Mouse (Mus musculus): Measurements from ENCODE around the gene Kcnmb3. TPM values are rescaled to one million over a fixed set of nuclear protein-coding genes. Genes with fewer than 3 reads are reported as not detected.

The Kcnmb3 gene
- polyA plus RNA-seq, 1 experiment from 2014 or later, result 0.21 TPM

GRCm38 (mm10) chr3:32500346-32500745 is 8.3 kb upstream of the Kcnmb3 start:
- no peak overlapping the region for H3K4me2 ChIP-seq (ENCODE audit: low read depth, low read length, severe bottlenecking)
- H3K4me1 ChIP-seq (replicated peaks; ENCODE audit: control insufficient read depth, insufficient read depth, low read length), result no peaks in the 10 kb centered on the region; the same call in 1 of the 2 replicates
- 90% methylated on average over 2 of the region's 2 CpGs for WGBS
- no peak for DNase-seq (ENCODE audit: low spot score)
- no peak overlapping the region for H3K27ac ChIP-seq (ENCODE audit: low read depth, low read length)
- ATAC-seq (replicated peaks; ENCODE audit: low FRiP score), result no peak
- H3K27me3 ChIP-seq (ENCODE audit: control insufficient read depth, insufficient read depth, low read length), result no peaks in the 10 kb centered on the region
- H3K4me3 ChIP-seq (ENCODE audit: low read depth, low read length), result no peak overlapping the region
- no peak overlapping the region for H3K9ac ChIP-seq (ENCODE audit: low read length)
- no peaks in the 10 kb centered on the region for H3K9me3 ChIP-seq (ENCODE audit: control insufficient read depth, low read length)
- H3K36me3 ChIP-seq (ENCODE audit: control insufficient read depth, insufficient read depth, low read length), result no peaks in the 10 kb centered on the region

DNA sequence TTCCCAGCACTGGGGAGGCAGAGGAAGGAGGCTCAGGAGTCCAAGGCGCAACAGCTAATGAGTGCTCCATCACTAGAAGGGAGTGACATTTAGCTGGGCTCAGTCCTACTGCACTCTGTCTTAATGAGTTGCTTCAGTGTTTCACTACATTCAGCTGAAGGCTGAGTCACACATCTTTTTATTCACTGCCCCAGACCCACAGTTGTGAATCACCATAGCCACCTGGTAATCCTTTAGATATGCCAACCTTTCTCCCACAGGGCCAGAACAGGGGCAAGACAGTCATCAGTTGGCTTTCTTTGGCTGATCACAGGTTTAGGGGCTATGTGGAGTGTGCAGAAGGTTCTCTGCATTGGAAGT is 4.7 kb upstream of the Kcnmb3 start:
- DNase-seq (ENCODE audit: low spot score) (no peak), ATAC-seq (replicated peaks; ENCODE audit: low FRiP score) (no peak)
- no peak overlapping the region for H3K27ac ChIP-seq (ENCODE audit: low read depth, low read length)
- no peaks in the 10 kb centered on the region for H3K36me3 ChIP-seq (ENCODE audit: control insufficient read depth, insufficient read depth, low read length)
- no peak overlapping the region for H3K4me2 ChIP-seq (ENCODE audit: low read depth, low read length, severe bottlenecking)
- no peaks in the 10 kb centered on the region for H3K9me3 ChIP-seq (ENCODE audit: control insufficient read depth, low read length)
- WGBS, result 93% methylated on average over 1 of the region's 1 CpGs
- H3K27me3 ChIP-seq (ENCODE audit: control insufficient read depth, insufficient read depth, low read length), result no peaks in the 10 kb centered on the region
- no peak overlapping the region for H3K9ac ChIP-seq (ENCODE audit: low read length)
- H3K4me3 ChIP-seq (ENCODE audit: low read depth, low read length), result no peak overlapping the region
- no peaks in the 10 kb centered on the region; the same call in 1 of the 2 replicates for H3K4me1 ChIP-seq (replicated peaks; ENCODE audit: control insufficient read depth, insufficient read depth, low read length)

- Histone ChIP-seq H3K27me3 (ENCODE audit: control insufficient read depth, insufficient read depth, low read length) (no peaks in the 10 kb centered on the region), H3K4me3 (ENCODE audit: low read depth, low read length) (no peak overlapping the region), H3K27ac (ENCODE audit: low read depth, low read length) (no peak overlapping the region), H3K4me1 (replicated peaks; ENCODE audit: control insufficient read depth, insufficient read depth, low read length) (no peaks in the 10 kb centered on the region; the same call in 1 of the 2 replicates), H3K9me3 (ENCODE audit: control insufficient read depth, low read length) (no peaks in the 10 kb centered on the region), H3K36me3 (ENCODE audit: control insufficient read depth, insufficient read depth, low read length) (no peaks in the 10 kb centered on the region), H3K9ac (ENCODE audit: low read length) (no peak overlapping the region), H3K4me2 (ENCODE audit: low read depth, low read length, severe bottlenecking) (no peak overlapping the region)
- DNase-seq (ENCODE audit: low spot score) (no peak), ATAC-seq (replicated peaks; ENCODE audit: low FRiP score) (no peak)
- WGBS, result 36% methylated on average over 8 of the region's 8 CpGs
Observed at GRCm38 (mm10) chr3:32495856-32496710, 4.1 kb upstream of the Kcnmb3 start.

DNA sequence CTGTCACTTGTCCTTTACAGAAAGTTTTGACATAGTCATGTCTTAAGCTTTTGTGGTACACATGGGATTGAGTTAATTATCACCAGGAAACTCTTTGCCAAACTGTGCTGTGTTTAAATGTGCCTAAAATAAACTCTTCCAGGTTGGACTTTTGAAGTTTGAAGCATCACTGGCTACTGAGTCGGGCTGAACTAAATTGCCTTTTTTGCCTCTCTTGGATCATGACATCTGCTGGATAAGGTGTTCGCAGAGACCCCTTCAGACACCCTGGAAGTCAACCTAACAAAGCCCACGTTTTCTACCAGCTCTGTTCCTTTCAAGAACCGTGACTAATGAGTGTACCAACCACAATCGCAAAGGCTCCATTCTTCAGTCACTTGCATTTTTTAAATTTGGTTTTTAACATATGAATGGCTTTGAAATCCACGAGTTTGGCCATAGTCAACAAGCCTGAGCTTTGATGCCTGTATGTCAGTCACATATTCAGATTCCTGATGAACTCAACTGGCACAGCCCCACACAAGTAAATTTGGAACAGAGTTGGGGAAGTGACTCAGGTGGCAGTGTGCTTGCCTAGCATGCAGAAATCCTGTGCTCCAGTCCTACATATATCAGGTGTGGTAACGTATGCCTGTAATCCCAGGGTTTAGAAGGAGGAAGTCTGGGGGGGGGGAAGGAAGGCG is 3.2 kb upstream of the Kcnmb3 start:
- Histone ChIP-seq H3K4me3 (ENCODE audit: low read depth, low read length) (no peak overlapping the region), H3K4me2 (ENCODE audit: low read depth, low read length, severe bottlenecking) (no peak overlapping the region), H3K27ac (ENCODE audit: low read depth, low read length) (no peak overlapping the region), H3K9ac (ENCODE audit: low read length) (no peak overlapping the region), H3K4me1 (replicated peaks; ENCODE audit: control insufficient read depth, insufficient read depth, low read length) (no peaks in the 10 kb centered on the region; the same call in 1 of the 2 replicates), H3K27me3 (ENCODE audit: control insufficient read depth, insufficient read depth, low read length) (no peaks in the 10 kb centered on the region), H3K36me3 (ENCODE audit: control insufficient read depth, insufficient read depth, low read length) (no peaks in the 10 kb centered on the region), H3K9me3 (ENCODE audit: control insufficient read depth, low read length) (no peaks in the 10 kb centered on the region)
- 56% methylated on average over 8 of the region's 8 CpGs for WGBS
- DNase-seq (ENCODE audit: low spot score) (no peak), ATAC-seq (replicated peaks; ENCODE audit: low FRiP score) (no peak)

GRCm38 (mm10) chr3:32494387-32495087 is 2.5 kb upstream of the Kcnmb3 start:
- 85% methylated on average over 8 of the region's 8 CpGs for WGBS
- Histone ChIP-seq H3K9ac (ENCODE audit: low read length) (no peak overlapping the region), H3K9me3 (ENCODE audit: control insufficient read depth, low read length) (no peaks in the 10 kb centered on the region), H3K4me2 (ENCODE audit: low read depth, low read length, severe bottlenecking) (no peak overlapping the region), H3K4me1 (replicated peaks; ENCODE audit: control insufficient read depth, insufficient read depth, low read length) (no peaks in the 10 kb centered on the region; the same call in 1 of the 2 replicates), H3K27me3 (ENCODE audit: control insufficient read depth, insufficient read depth, low read length) (no peaks in the 10 kb centered on the region), H3K4me3 (ENCODE audit: low read depth, low read length) (no peak overlapping the region), H3K36me3 (ENCODE audit: control insufficient read depth, insufficient read depth, low read length) (no peaks in the 10 kb centered on the region), H3K27ac (ENCODE audit: low read depth, low read length) (no peak overlapping the region)
- DNase-seq (ENCODE audit: low spot score) (no peak), ATAC-seq (replicated peaks; ENCODE audit: low FRiP score) (no peak)

- Histone ChIP-seq H3K9me3 (ENCODE audit: control insufficient read depth, low read length) (no peaks in the 10 kb centered on the region), H3K9ac (ENCODE audit: low read length) (no peak overlapping the region), H3K4me2 (ENCODE audit: low read depth, low read length, severe bottlenecking) (no peak overlapping the region), H3K27me3 (ENCODE audit: control insufficient read depth, insufficient read depth, low read length) (no peaks in the 10 kb centered on the region), H3K36me3 (ENCODE audit: control insufficient read depth, insufficient read depth, low read length) (no peaks in the 10 kb centered on the region), H3K4me3 (ENCODE audit: low read depth, low read length) (no peak overlapping the region), H3K27ac (ENCODE audit: low read depth, low read length) (no peak overlapping the region), H3K4me1 (replicated peaks; ENCODE audit: control insufficient read depth, insufficient read depth, low read length) (no peaks in the 10 kb centered on the region; the same call in 1 of the 2 replicates)
- no peak for DNase-seq (ENCODE audit: low spot score)
- no peak for ATAC-seq (replicated peaks; ENCODE audit: low FRiP score)
Observed at GRCm38 (mm10) chr3:32490928-32491315, 1.1 kb downstream of the Kcnmb3 start.

GRCm38 (mm10) chr3:32490076-32490927 is 1.7 kb downstream of the Kcnmb3 start:
- no peak overlapping the region for H3K4me2 ChIP-seq (ENCODE audit: low read depth, low read length, severe bottlenecking)
- H3K27ac ChIP-seq (ENCODE audit: low read depth, low read length), result no peak overlapping the region
- no peak overlapping the region for H3K9ac ChIP-seq (ENCODE audit: low read length)
- H3K4me1 ChIP-seq (replicated peaks; ENCODE audit: control insufficient read depth, insufficient read depth, low read length), result no peaks in the 10 kb centered on the region
- no peak overlapping the region for H3K4me3 ChIP-seq (ENCODE audit: low read depth, low read length)
- no peak for DNase-seq (ENCODE audit: low spot score)
- no peak for ATAC-seq (replicated peaks; ENCODE audit: low FRiP score)
- 81% methylated on average over 15 of the region's 15 CpGs for WGBS
- no peaks in the 10 kb centered on the region for H3K27me3 ChIP-seq (ENCODE audit: control insufficient read depth, insufficient read depth, low read length)
- H3K9me3 ChIP-seq (ENCODE audit: control insufficient read depth, low read length), result no peaks in the 10 kb centered on the region
- no peaks in the 10 kb centered on the region for H3K36me3 ChIP-seq (ENCODE audit: control insufficient read depth, insufficient read depth, low read length)

GRCm38 (mm10) chr3:32488172-32488571 is 3.9 kb downstream of the Kcnmb3 start:
- Histone ChIP-seq H3K4me3 (ENCODE audit: low read depth, low read length) (no peak overlapping the region), H3K9ac (ENCODE audit: low read length) (no peak overlapping the region), H3K27ac (ENCODE audit: low read depth, low read length) (no peak overlapping the region), H3K9me3 (ENCODE audit: control insufficient read depth, low read length) (no peaks in the 10 kb centered on the region), H3K36me3 (ENCODE audit: control insufficient read depth, insufficient read depth, low read length) (no peaks in the 10 kb centered on the region), H3K4me1 (replicated peaks; ENCODE audit: control insufficient read depth, insufficient read depth, low read length) (no peaks in the 10 kb centered on the region), H3K27me3 (ENCODE audit: control insufficient read depth, insufficient read depth, low read length) (no peaks in the 10 kb centered on the region), H3K4me2 (ENCODE audit: low read depth, low read length, severe bottlenecking) (no peak overlapping the region)
- ATAC-seq (replicated peaks; ENCODE audit: low FRiP score) (no peak), DNase-seq (ENCODE audit: low spot score) (no peak)
- WGBS, result 85% methylated on average over 6 of the region's 6 CpGs
